13 mouse cellular contexts compared by ENCODE assay signal in the genomic region with DNA sequence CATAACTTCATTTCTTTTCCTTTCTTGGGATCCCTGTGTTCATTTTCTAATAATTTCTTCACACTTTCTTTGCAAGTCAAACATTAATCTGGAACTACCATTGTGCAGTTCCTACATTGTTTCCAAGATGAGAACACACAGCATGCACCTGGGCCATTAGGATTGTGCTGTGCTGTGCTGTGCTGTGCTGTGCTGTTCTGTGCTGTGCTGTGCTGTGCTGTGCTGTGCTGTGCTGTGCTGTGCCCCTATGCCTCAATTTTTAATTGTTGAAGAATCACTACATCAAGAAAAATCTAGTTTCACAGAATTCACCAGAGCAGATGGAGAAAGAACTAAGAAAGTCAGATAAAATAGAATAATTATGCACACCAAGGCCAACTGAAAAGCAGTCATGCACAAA. TPM values are rescaled to one million over a fixed set of nuclear protein-coding genes. Genes with fewer than 3 reads are reported as not detected.
"Had no signal": no experiment of that assay in that cellular context is flagged by ENCODE, and none has a peak within 500 bp of the region (broad histone marks: within the 10 kb centered on the region; RNA-seq: fewer than 3 reads in every experiment).

No protein-coding gene starts in this region.

RNA-seq across cellular contexts. Expression of a gene that starts 0.9 kb away (rescaled TPM):
- total RNA-seq: gastrocnemius, adult 2 months; gastrocnemius, postnatal 10 days; gastrocnemius, postnatal 25 days; gastrocnemius, postnatal 4 days; heart, adult 2 months; heart, postnatal 14 days; heart, postnatal 36 days; layer of hippocampus, adult 2 months; layer of hippocampus, postnatal 10 days; layer of hippocampus, postnatal 25 days; left cerebral cortex, adult 2 months; left cerebral cortex, postnatal 14 days; left cerebral cortex, postnatal 36 days had no signal
